Mouse (Mus musculus) midbrain, embryonic 13.5 days (tissue): Measurements from ENCODE around the gene Mtx3. TPM values are rescaled to one million over a fixed set of nuclear protein-coding genes. Genes with fewer than 3 reads are reported as not detected.
A peak's percentile ranks its signal among the peaks of the same experiment; 100 is the strongest.

ENCODE experiments used
- ATAC-seq: fragments of 200-750 bp; cut with Nextera tagmentation; 2 replicates; pipeline ENCODE4 v1.8.0; 2017; ENCODE audit warnings: mild to moderate bottlenecking, moderate TSS enrichment, moderate library complexity
- H3K27ac ChIP-seq: fragments of 300-500 bp; sonication (generic); 2 replicates; pipeline ENCODE4 v1.5.1; 2015; ENCODE audit warnings: inconsistent platforms, mild to moderate bottlenecking, moderate library complexity
- H3K27me3 ChIP-seq: fragments of 300-500 bp; sonication (generic); 2 replicates; pipeline ENCODE4 v1.6.1; 2015; ENCODE audit warnings: mild to moderate bottlenecking, inconsistent platforms
- H3K36me3 ChIP-seq: fragments of 300-500 bp; sonication (generic); 2 replicates; pipeline ENCODE4 v1.6.1; 2015; ENCODE audit warnings: mild to moderate bottlenecking, inconsistent platforms
- H3K4me1 ChIP-seq: fragments of 300-500 bp; sonication (generic); replicated peaks from 2 replicates; pipeline ENCODE4 v1.6.1; 2015; ENCODE audit warnings: inconsistent platforms
- H3K4me2 ChIP-seq: fragments of 300-500 bp; sonication (generic); replicated peaks from 2 replicates; pipeline ENCODE4 v1.6.1; 2015; ENCODE audit warnings: moderate library complexity, mild to moderate bottlenecking, inconsistent platforms
- H3K4me3 ChIP-seq: fragments of 300-500 bp; sonication (generic); replicated peaks from 2 replicates; pipeline ENCODE4 v1.5.1; 2015; ENCODE audit warnings: mild to moderate bottlenecking, inconsistent platforms
- H3K9ac ChIP-seq: fragments of 300-500 bp; sonication (generic); replicated peaks from 2 replicates; pipeline ENCODE4 v1.6.1; 2015; ENCODE audit warnings: mild to moderate bottlenecking, inconsistent platforms
- H3K9me3 ChIP-seq: fragments of 300-500 bp; sonication (generic); 2 replicates; pipeline ENCODE4 v1.6.1; 2016; ENCODE audit warnings: mild to moderate bottlenecking, inconsistent platforms
- WGBS: fragments of 180-500 bp; shearing (Covaris S2); methylation state at CpG from one replicate; pipeline ENCODE4 v1.1.7; 2015; 5-methylcytosine and 5-hydroxymethylcytosine counted together
- polyA plus RNA-seq: library from polyadenylated mRNA; unstranded; fragments of >200 nt; fragmentation: Nextera tagmentation; extraction: Ambion mirVana; gene quantifications from 2 replicates; pipeline ENCODE4 v1.2.1, GENCODE M21; 2015

The Mtx3 gene
- polyA plus RNA-seq, 1 experiment from 2014 or later: 4.2 TPM

GRCm38 (mm10) chr13:92855901-92856300 is 11.3 kb downstream of the Mtx3 start:
- H3K4me2 ChIP-seq: no peak overlapping the region
- H3K9ac ChIP-seq: no peak overlapping the region
- H3K36me3 ChIP-seq: peaks cover 32% of the 10 kb centered on the region
- 73% methylated on average over 4 of the region's 4 CpGs for WGBS
- H3K4me1 ChIP-seq: no peaks in the 10 kb centered on the region
- H3K4me3 ChIP-seq: no peak overlapping the region
- ATAC-seq: no peak
- H3K27me3 ChIP-seq: no peaks in the 10 kb centered on the region
- H3K9me3 ChIP-seq: no peaks in the 10 kb centered on the region
- no peak overlapping the region for H3K27ac ChIP-seq

DNA sequence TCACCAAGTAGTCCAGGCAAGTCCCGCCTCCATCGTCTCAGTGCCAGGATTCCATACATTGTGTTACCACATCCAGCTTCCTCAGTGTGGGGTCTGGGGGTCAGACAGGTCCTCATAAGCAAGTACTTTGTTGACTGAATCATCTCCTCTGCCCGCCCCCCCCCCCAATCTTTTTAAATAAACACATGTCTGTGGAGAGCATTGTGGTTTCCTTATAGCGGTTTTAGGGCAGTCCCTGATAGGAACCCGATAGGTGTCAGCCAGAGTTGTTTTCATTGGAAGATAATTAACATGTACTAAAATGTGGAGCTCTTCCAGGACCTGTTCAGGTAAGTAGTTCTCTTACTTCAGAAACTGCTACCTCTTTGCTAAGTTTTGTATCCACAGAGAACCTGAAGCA is 14.2 kb downstream of the Mtx3 start:
- no peaks in the 10 kb centered on the region for H3K9me3 ChIP-seq
- 0 out of 2 replicates have a peak, but pooled peaks have one; percentile 9 for ATAC-seq
- peaks cover 13% of the 10 kb centered on the region for H3K36me3 ChIP-seq
- H3K4me2 ChIP-seq: no peak overlapping the region
- no peaks in the 10 kb centered on the region for H3K4me1 ChIP-seq
- H3K27me3 ChIP-seq: no peaks in the 10 kb centered on the region
- H3K27ac ChIP-seq: no peak overlapping the region
- no peak overlapping the region for H3K4me3 ChIP-seq
- no peak overlapping the region for H3K9ac ChIP-seq
- WGBS: 93% methylated on average over 5 of the region's 5 CpGs

- Histone ChIP-seq H3K4me3 (no peak overlapping the region), H3K27me3 (no peaks in the 10 kb centered on the region), H3K36me3 (peaks cover 8% of the 10 kb centered on the region), H3K4me1 (no peaks in the 10 kb centered on the region), H3K9me3 (no peaks in the 10 kb centered on the region), H3K4me2 (no peak overlapping the region), H3K9ac (no peak overlapping the region), H3K27ac (no peak overlapping the region)
- ATAC-seq: no peak
- WGBS: 83% methylated on average over 4 of the region's 4 CpGs
These were observed 15.4 kb downstream of the Mtx3 start for GRCm38 (mm10) chr13:92859959-92860358.

DNA sequence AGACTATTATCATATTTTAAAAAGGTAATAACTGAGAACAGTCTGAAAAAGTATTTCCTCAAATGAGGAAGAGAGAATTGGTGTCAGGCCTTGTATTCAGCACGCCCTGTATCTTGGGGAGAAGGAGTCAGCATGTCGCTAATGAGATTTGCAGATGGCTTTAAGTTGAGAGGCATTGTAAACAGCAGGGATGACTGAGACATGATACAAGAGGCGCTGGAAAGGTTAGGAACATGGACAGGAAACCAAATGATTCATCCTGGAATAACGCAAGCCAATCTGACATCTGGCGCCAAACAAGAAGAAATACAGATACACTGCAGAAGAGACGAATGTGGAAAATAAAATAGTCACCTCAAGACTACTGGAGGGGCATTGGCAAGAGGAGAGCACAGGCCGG is 20.8 kb downstream of the Mtx3 start:
- H3K9ac ChIP-seq: no peak overlapping the region
- H3K4me3 ChIP-seq: no peak overlapping the region
- 79% methylated on average over 7 of the region's 7 CpGs for WGBS
- no peaks in the 10 kb centered on the region for H3K4me1 ChIP-seq
- H3K36me3 ChIP-seq: no peaks in the 10 kb centered on the region
- H3K9me3 ChIP-seq: no peaks in the 10 kb centered on the region
- H3K27me3 ChIP-seq: no peaks in the 10 kb centered on the region
- no peak overlapping the region for H3K27ac ChIP-seq
- no peak overlapping the region for H3K4me2 ChIP-seq
- no peak for ATAC-seq

GRCm38 (mm10) chr13:92866680-92867079 is 22.1 kb downstream of the Mtx3 start:
- no peak for ATAC-seq
- Histone ChIP-seq H3K27ac (no peak overlapping the region), H3K4me2 (no peak overlapping the region)

DNA sequence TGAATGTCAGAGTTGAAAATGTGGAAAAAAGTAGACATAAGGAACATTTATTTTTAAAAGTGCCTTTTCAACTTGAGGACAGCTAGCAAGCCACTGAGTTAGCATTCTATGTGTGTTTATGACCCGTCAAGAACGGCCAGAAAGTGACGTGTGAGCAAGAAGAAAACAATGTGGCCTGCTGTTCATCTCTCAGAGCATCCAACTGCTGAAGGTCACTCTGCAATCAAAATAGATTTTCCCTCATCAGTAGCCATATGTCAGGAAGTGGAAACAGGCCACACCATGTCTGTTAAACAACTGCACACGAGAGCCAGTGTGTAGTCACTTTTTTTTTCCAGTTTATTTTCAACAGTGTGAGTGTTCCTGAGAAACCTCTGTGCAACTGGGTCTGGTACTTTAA is 35.0 kb downstream of the Mtx3 start:
- no peaks in the 10 kb centered on the region for H3K27me3 ChIP-seq
- no peaks in the 10 kb centered on the region for H3K4me1 ChIP-seq
- no peak overlapping the region for H3K27ac ChIP-seq
- no peak for ATAC-seq
- no peaks in the 10 kb centered on the region for H3K9me3 ChIP-seq
- no peak overlapping the region for H3K4me3 ChIP-seq
- 72% methylated on average over 4 of the region's 4 CpGs for WGBS
- no peak overlapping the region for H3K4me2 ChIP-seq
- no peaks in the 10 kb centered on the region for H3K36me3 ChIP-seq
- H3K9ac ChIP-seq: no peak overlapping the region

More at GRCm38 (mm10) chr13:92866680-92867079, 22.1 kb downstream of the Mtx3 start:
- Histone ChIP-seq H3K4me3 (no peak overlapping the region), H3K27me3 (no peaks in the 10 kb centered on the region), H3K4me1 (no peaks in the 10 kb centered on the region), H3K9ac (no peak overlapping the region), H3K9me3 (no peaks in the 10 kb centered on the region), H3K36me3 (no peaks in the 10 kb centered on the region)
- WGBS: 84% methylated on average over 1 of the region's 1 CpGs

DNA sequence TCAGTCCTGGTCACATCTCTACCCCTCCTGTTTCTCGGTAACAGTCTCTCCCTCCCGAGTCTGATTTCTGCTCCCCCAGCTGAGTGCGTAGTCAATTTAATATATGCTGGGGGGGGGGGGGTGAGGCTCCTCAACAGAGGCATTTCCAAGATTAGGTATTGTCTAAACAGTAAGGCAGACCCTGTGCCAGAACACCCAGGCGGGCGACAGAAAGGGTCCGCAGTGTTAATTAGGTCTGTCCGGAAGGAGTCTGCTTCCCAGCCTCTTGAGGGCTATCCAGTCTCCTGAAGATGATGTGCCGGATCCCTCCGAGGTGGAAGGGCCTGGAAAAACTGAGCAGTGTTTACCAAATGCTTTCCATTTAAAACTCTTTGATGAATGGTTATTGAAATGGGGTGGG is 35.4 kb downstream of the Mtx3 start:
- Histone ChIP-seq H3K4me1 (no peaks in the 10 kb centered on the region), H3K4me2 (no peak overlapping the region), H3K4me3 (no peak overlapping the region), H3K36me3 (no peaks in the 10 kb centered on the region), H3K9me3 (no peaks in the 10 kb centered on the region), H3K9ac (no peak overlapping the region), H3K27me3 (no peaks in the 10 kb centered on the region), H3K27ac (no peak overlapping the region)
- WGBS: 47% methylated on average over 9 of the region's 9 CpGs
- no peak for ATAC-seq

GRCm38 (mm10) chr13:92880589-92880988 is 36.0 kb downstream of the Mtx3 start:
- Histone ChIP-seq H3K27ac (no peak overlapping the region), H3K4me1 (no peaks in the 10 kb centered on the region), H3K27me3 (no peaks in the 10 kb centered on the region), H3K4me2 (no peak overlapping the region), H3K9ac (no peak overlapping the region), H3K4me3 (no peak overlapping the region), H3K9me3 (no peaks in the 10 kb centered on the region), H3K36me3 (no peaks in the 10 kb centered on the region)
- no peak for ATAC-seq

DNA sequence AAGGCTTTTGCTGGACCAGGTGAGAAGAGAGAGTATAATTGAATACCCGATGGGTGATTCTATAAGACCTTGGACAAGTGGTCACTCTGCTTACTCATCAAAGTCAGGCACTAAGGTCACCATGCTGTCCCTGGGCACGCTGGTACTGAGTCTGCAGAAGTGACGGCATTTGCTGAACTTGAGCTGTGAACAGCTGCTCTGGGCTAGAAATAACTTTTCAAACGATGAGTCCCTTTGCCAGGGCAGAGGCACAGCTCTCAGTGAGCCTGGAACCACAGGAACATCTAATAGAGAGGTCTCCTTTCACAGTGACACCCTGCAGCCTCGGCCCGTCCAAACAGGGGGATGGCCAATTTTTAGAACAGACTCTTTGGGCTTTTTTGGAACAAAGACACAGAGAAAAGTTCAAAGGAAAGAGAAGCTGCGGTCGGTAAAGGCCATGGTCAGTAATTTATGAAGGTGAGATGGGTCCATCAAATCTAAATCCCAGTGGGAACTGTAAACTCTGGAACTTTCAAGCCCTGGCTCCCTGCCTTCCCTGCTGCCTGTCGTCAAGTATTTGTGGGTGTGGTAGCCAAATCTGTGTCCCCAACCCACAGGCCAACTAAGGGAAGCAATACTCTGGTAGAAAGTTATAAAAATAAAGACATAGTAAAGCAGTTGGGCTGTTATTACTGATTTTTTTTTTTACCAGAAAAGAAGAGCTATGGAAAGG is 37.9 kb downstream of the Mtx3 start:
- whole genome bisulfite sequencing: 90% methylated on average over 9 of the region's 9 CpGs
- no peak overlapping the region for H3K9ac ChIP-seq
- ATAC-seq: no peak
- no peaks in the 10 kb centered on the region for H3K27me3 ChIP-seq
- H3K27ac ChIP-seq: no peak overlapping the region
- H3K9me3 ChIP-seq: peaks cover 7% of the 10 kb centered on the region; the same call in 1 of the 2 replicates
- H3K36me3 ChIP-seq: no peaks in the 10 kb centered on the region
- H3K4me2 ChIP-seq: no peak overlapping the region
- no peaks in the 10 kb centered on the region for H3K4me1 ChIP-seq
- H3K4me3 ChIP-seq: no peak overlapping the region

- H3K4me1 ChIP-seq: no peaks in the 10 kb centered on the region
- no peaks in the 10 kb centered on the region for H3K27me3 ChIP-seq
- H3K4me3 ChIP-seq: no peak overlapping the region
- no peak overlapping the region for H3K4me2 ChIP-seq
- H3K27ac ChIP-seq: no peak overlapping the region
- peaks cover 7% of the 10 kb centered on the region; the same call in 1 of the 2 replicates for H3K9me3 ChIP-seq
- H3K9ac ChIP-seq: no peak overlapping the region
- no peak for ATAC-seq
- WGBS: 85% methylated on average over 7 of the region's 7 CpGs
- H3K36me3 ChIP-seq: no peaks in the 10 kb centered on the region
These were observed 38.6 kb downstream of the Mtx3 start for GRCm38 (mm10) chr13:92882986-92883720.

DNA sequence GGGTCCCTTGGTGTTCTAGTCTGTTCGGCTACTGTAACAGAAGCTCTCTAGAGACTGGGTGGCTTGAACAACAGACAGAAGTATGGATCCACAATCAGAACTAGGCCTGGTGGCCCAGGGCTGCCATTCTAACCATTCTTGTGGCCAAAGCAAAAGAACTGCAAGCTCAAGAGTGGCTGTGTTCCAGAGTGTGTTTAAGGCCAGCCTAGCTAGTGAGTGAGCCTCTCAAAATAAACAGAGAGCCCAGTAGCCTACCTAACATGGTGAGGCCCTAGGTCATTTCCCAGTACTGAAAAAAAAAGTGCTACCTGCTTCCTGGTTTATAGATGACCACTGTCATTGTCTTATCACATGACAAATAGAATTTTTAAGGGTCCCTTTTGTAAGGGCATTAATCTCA is 39.6 kb downstream of the Mtx3 start:
- Histone ChIP-seq H3K27ac (no peak overlapping the region), H3K4me3 (no peak overlapping the region), H3K9ac (no peak overlapping the region), H3K9me3 (peaks cover 7% of the 10 kb centered on the region; the same call in 1 of the 2 replicates), H3K36me3 (no peaks in the 10 kb centered on the region), H3K4me1 (no peaks in the 10 kb centered on the region), H3K27me3 (no peaks in the 10 kb centered on the region), H3K4me2 (no peak overlapping the region)
- 93% methylated on average over 1 of the region's 1 CpGs for WGBS
- ATAC-seq: no peak

GRCm38 (mm10) chr13:92884930-92885329 is 40.4 kb downstream of the Mtx3 start:
- Histone ChIP-seq H3K27ac (no peak overlapping the region), H3K4me3 (no peak overlapping the region), H3K4me2 (no peak overlapping the region), H3K27me3 (no peaks in the 10 kb centered on the region), H3K36me3 (no peaks in the 10 kb centered on the region), H3K4me1 (no peaks in the 10 kb centered on the region), H3K9ac (no peak overlapping the region), H3K9me3 (peaks cover 7% of the 10 kb centered on the region; the same call in 1 of the 2 replicates)
- ATAC-seq: no peak
- 57% methylated on average over 1 of the region's 1 CpGs for WGBS
